In genomic region chr6:8209047-8209865, GRCm38 (mm10) we compare ENCODE assay signal across 8 mouse cellular contexts. TPM values are rescaled to one million over a fixed set of nuclear protein-coding genes. Genes with fewer than 3 reads are reported as not detected.
DNase-seq lines count a peak whose midpoint lies in the region; ATAC-seq and TF ChIP-seq lines count a peak whose summit lies in the region.

Gene Mios (plus strand): TSS chr6:8209222.

- no peaks in the 10 kb centered on the region for H3K27me3 ChIP-seq in E14TG2a.4 (ENCODE audit: insufficient read depth, low read length)
- no peaks in the 10 kb centered on the region for H3K27me3 ChIP-seq in forebrain, embryonic 13.5 days
- H3K27me3 ChIP-seq in neural tube, embryonic 15.5 days (replicated peaks) = no peaks in the 10 kb centered on the region

- H3K4me1 ChIP-seq in E14TG2a.4 (replicated peaks; ENCODE audit: low read depth, low read length) = peaks cover 2% of the 10 kb centered on the region; the same call in 1 of the 2 replicates
- H3K4me1 ChIP-seq in forebrain, embryonic 13.5 days = peaks cover 9% of the 10 kb centered on the region
- peaks cover 13% of the 10 kb centered on the region for H3K4me1 ChIP-seq in neural tube, embryonic 15.5 days

- H3K9ac ChIP-seq in forebrain, embryonic 13.5 days = peak within 1 kb of the TSS; percentile 88
- peak within 1 kb of the TSS; percentile 82 for H3K9ac ChIP-seq in neural tube, embryonic 15.5 days (replicated peaks)

- peak within 1 kb of the TSS; percentile 83 for H3K27ac ChIP-seq in forebrain, embryonic 13.5 days
- peak within 1 kb of the TSS; percentile 95 for H3K27ac ChIP-seq in neural tube, embryonic 15.5 days (replicated peaks)

- ATAC-seq in forebrain, embryonic 13.5 days = peak; percentile 99
- ATAC-seq in neural tube, embryonic 15.5 days (ENCODE audit: low FRiP score) = peak; percentile 98

- peak within 1 kb of the TSS; percentile 82 for H3K4me3 ChIP-seq in E14TG2a.4 (replicated peaks; ENCODE audit: low read length)
- H3K4me3 ChIP-seq in forebrain, embryonic 13.5 days = peak within 1 kb of the TSS; percentile 79
- H3K4me3 ChIP-seq in neural tube, embryonic 15.5 days (replicated peaks) = peak within 1 kb of the TSS; percentile 80

- H3K9me3 ChIP-seq in E14TG2a.4 (ENCODE audit: low read length) = peaks cover 27% of the 10 kb centered on the region
- no peaks in the 10 kb centered on the region for H3K9me3 ChIP-seq in forebrain, embryonic 13.5 days (replicated peaks)
- H3K9me3 ChIP-seq in neural tube, embryonic 15.5 days (replicated peaks) = no peaks in the 10 kb centered on the region; the same call in 1 of the 2 replicates

- peak within 1 kb of the TSS; percentile 57 for H3K4me2 ChIP-seq in forebrain, embryonic 13.5 days
- peak within 1 kb of the TSS; percentile 55 for H3K4me2 ChIP-seq in neural tube, embryonic 15.5 days

- no peaks in the 10 kb centered on the region for H3K36me3 ChIP-seq in E14TG2a.4 (ENCODE audit: insufficient read depth, low read length)
- H3K36me3 ChIP-seq in forebrain, embryonic 13.5 days (ENCODE audit: poor library complexity, severe bottlenecking) = 0 out of 2 replicates have a peak, but pooled peaks cover 2% of the 10 kb centered on the region
- 0 out of 2 replicates have a peak, but pooled peaks cover 2% of the 10 kb centered on the region for H3K36me3 ChIP-seq in neural tube, embryonic 15.5 days

- whole genome bisulfite sequencing in forebrain, embryonic 13.5 days = under 1% methylated on average over 77 of the region's 90 CpGs
- under 1% methylated on average over 89 of the region's 90 CpGs for WGBS in neural tube, embryonic 15.5 days

- intact Hi-C loops in heart, postnatal 14 days (cut with DNase I) = loop anchor here (5.0 kb wide), 1 partner anchor 48 kb away; the partner anchor contains the start of genes Gm45062, Rpa3 and Umad1

- no peak for TF ChIP-seq CTCF in E14TG2a.4 (conservative IDR thresholded peaks at IDR 0.05; ENCODE audit: low read length)

- peak; percentile 81 for DNase-seq in c-Kit-positive CD71-positive TER-119-positive erythroid progenitor cells, embryonic 14.5 days (ENCODE audit: low spot score)
- DNase-seq in heart, postnatal 14 days = peak; percentile 90 to 91
- DNase-seq in layer of hippocampus, adult 11-12 months (ENCODE audit: low spot score) = peak; percentile 82
- DNase-seq in lung, adult 18-20 months = peak; percentile 87 to 91
- peak; percentile 91 for DNase-seq in testis, postnatal 14 days (ENCODE audit: low spot score)

RNA-seq across cellular contexts. Expression of gene Mios, which starts in this region (rescaled TPM):
- 22.7 and 23.5 TPM in 2 replicates for polyA plus RNA-seq in forebrain, embryonic 13.5 days (2015; fragmentation: Nextera tagmentation; extraction: Ambion mirVana)
- 10 to 100 TPM; 18.4 to 18.7 TPM for total RNA-seq in heart, postnatal 14 days (2021)
- polyA plus RNA-seq in neural tube, embryonic 15.5 days (2015; fragmentation: Nextera tagmentation; extraction: Ambion mirVana) = 22.2 and 24.1 TPM in 2 replicates

Comparison
In these comparisons a context has a peak if more than half of its experiments do, and no peak if none do; other contexts are left out.
1. Peak in every context shown above with its lines: DNase-seq, ATAC-seq, H3K4me3 ChIP-seq and H3K27ac ChIP-seq.